Mouse (Mus musculus) heart, adult 2 months (tissue): ENCODE data around the gene Cish.

ENCODE experiments used
- CTCF ChIP-seq: fragments of 200-600 bp; IDR thresholded peaks from 2 replicates; pipeline ENCODE4 v1.8.1; 2022; ENCODE audit warnings: antibody characterized with exemption, mild to moderate bottlenecking, moderate library complexity
- POLR2A ChIP-seq: fragments of 200-500 bp; IDR thresholded peaks from 2 replicates; pipeline ENCODE4 v1.6.1; 2011; ENCODE audit warnings: mild to moderate bottlenecking, low read depth, low read length, control low read depth; ENCODE audit not compliant: insufficient read depth

- TF ChIP-seq CTCF, result no peak
- no peak for TF ChIP-seq POLR2A
These were observed 32.2 kb downstream of the Cish start for GRCm38 (mm10) chr9:107327879-107328620.
